Mouse (Mus musculus) ES-E14 (cell line): Measurements from ENCODE around the gene Aig1.

Source experiments
- CHD2 ChIP-seq: IDR thresholded peaks from 2 replicates; pipeline ENCODE4 v1.6.1; 2014; ENCODE audit warnings: mild to moderate bottlenecking, low read depth, low read length, inconsistent platforms
- HCFC1 ChIP-seq: IDR thresholded peaks from 2 replicates; pipeline ENCODE4 v1.6.1; 2012; ENCODE audit warnings: low read length, inconsistent platforms, borderline replicate concordance; ENCODE audit not compliant: insufficient read depth
- MAFK ChIP-seq: IDR thresholded peaks from 2 replicates; pipeline ENCODE4 v1.6.1; 2014; ENCODE audit warnings: mild to moderate bottlenecking, low read depth, low read length, inconsistent platforms; ENCODE audit not compliant: insufficient read depth
- ZC3H11A ChIP-seq: IDR thresholded peaks from 2 replicates; pipeline ENCODE4 v1.6.1; 2012; ENCODE audit warnings: low read depth, mild to moderate bottlenecking, inconsistent platforms, low read length, borderline replicate concordance
- ZNF384 ChIP-seq: IDR thresholded peaks from 2 replicates; pipeline ENCODE4 v1.6.1; 2012; ENCODE audit warnings: low read depth, low read length, inconsistent platforms

DNA sequence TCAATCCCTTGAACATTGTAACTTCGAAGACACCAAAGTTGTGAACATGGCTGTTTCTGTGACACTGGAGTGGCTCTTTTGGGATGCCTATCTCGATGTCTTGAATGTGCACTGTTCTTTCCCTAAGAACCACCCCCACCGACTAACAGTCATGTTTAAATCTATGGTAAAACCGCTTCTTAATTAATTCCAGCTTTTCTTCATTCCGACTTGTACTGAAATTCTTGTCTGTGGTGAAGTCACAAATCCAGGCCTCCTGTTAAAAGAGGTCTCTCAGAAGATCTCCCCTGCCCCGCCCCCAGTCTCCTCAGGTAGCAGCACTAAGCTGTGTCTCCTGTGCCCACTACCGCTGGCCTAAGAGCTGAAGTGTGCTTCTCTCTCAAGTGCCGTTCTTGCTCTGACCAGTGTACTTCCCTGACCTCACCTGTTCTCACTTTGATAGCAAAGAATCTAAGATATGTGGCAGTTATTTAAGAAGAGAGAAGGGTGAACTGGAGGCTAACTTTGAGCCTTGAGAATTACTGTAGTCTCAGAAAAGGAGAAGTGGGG, 157.4 kb downstream of the Aig1 start:
- TF ChIP-seq ZC3H11A = no peak
- no peak for TF ChIP-seq MAFK
- no peak for TF ChIP-seq ZNF384
- TF ChIP-seq CHD2 = no peak
- TF ChIP-seq HCFC1 = no peak
